Mouse (Mus musculus) layer of hippocampus, postnatal 14 days (tissue): ENCODE data around the gene Ciao2b. TPM values are rescaled to one million over a fixed set of nuclear protein-coding genes. Genes with fewer than 3 reads are reported as not detected.

ENCODE experiments used
- DNase-seq, 2 experiments: peaks; one replicate each; pipeline ENCODE4 v3.0.0; 2021 to 2022; ENCODE audit warnings: low spot score in 2 of 2, mixed read lengths in 1 of 2
- total RNA-seq, 2 experiments: library from RNA; stranded (reverse); gene quantifications; 2 replicates each; pipeline ENCODE4 v1.2.3; 2021

The Ciao2b gene
- total RNA-seq, 2 experiments from 2014 or later, result 26.1 to 28.2 TPM

- no peak for DNase-seq
Measured at GRCm38 (mm10) chr8:104590284-104590683, 51.5 kb downstream of the Ciao2b start.

Other genes with a start within 250 kb of the Ciao2b start
- gene Cmtm4, start 246.2 kb downstream of the Ciao2b start, total RNA-seq, result 10 to 100 TPM; 49.0 to 53.7 TPM
- gene Dync1li2, start 198.9 kb downstream of the Ciao2b start, total RNA-seq, result 100 to 1,000 TPM; 246 to 252 TPM
- under 1 TPM; 0.60 to 0.79 TPM for gene Terb1, start 132.1 kb downstream of the Ciao2b start, total RNA-seq
- 10 to 100 TPM; 43.4 to 47.5 TPM for gene Nae1, start 107.3 kb downstream of the Ciao2b start, total RNA-seq
- gene Car7, start 107.3 kb downstream of the Ciao2b start, total RNA-seq, result 10 to 100 TPM; 15.8 to 20.4 TPM
- gene Pdp2, start 50.5 kb downstream of the Ciao2b start, total RNA-seq, result 1 to 10 TPM; 8.4 to 9.3 TPM
- gene Cdh16, start 17.6 kb downstream of the Ciao2b start, total RNA-seq, result not detected
- 1 to 10 TPM; 2.1 to 3.3 TPM for gene Rrad, start 10.6 kb downstream of the Ciao2b start, total RNA-seq
- gene Ces2a, start 92.0 kb upstream of the Ciao2b start, total RNA-seq, result not detected
- under 1 TPM; 0.30 to 0.50 TPM for gene Ces2b, start 189.6 kb upstream of the Ciao2b start, total RNA-seq
- not detected for gene Ces2c, start 205.1 kb upstream of the Ciao2b start, total RNA-seq